Mouse (Mus musculus): ENCODE results near the gene Zfp750. TPM values are rescaled to one million over a fixed set of nuclear protein-coding genes. Genes with fewer than 3 reads are reported as not detected.

Zfp750 gene
- polyA plus RNA-seq, 1 experiment from 2014 or later: 0.55 TPM

- no peak overlapping the region for H3K9ac ChIP-seq (ENCODE audit: low read length)
- no peak overlapping the region for H3K4me2 ChIP-seq (ENCODE audit: low read depth, low read length)
- peak overlapping the region; percentile 56; the same call in 1 of the 2 replicates for H3K27ac ChIP-seq (ENCODE audit: low read length)
- no peak overlapping the region for H3K4me3 ChIP-seq (ENCODE audit: low read length)
- WGBS: 73% methylated on average over 7 of the region's 7 CpGs
- H3K4me1 ChIP-seq (ENCODE audit: control insufficient read depth, insufficient read depth, low read length): peaks cover 13% of the 10 kb centered on the region
- no peaks in the 10 kb centered on the region for H3K36me3 ChIP-seq (ENCODE audit: control insufficient read depth, insufficient read depth)
- ATAC-seq (replicated peaks; ENCODE audit: extremely low read depth, insufficient read depth, low FRiP score): no peak
- no peaks in the 10 kb centered on the region for H3K9me3 ChIP-seq (replicated peaks; ENCODE audit: control insufficient read depth, low read length)
- H3K27me3 ChIP-seq (ENCODE audit: control insufficient read depth, insufficient read depth, low read length): no peaks in the 10 kb centered on the region
Observed at GRCm38 (mm10) chr11:121544755-121545397, 25.7 kb upstream of the Zfp750 start.

GRCm38 (mm10) chr11:121543922-121544321, 24.8 kb upstream of the Zfp750 start:
- Histone ChIP-seq H3K4me2 (ENCODE audit: low read depth, low read length) (no peak overlapping the region), H3K36me3 (ENCODE audit: control insufficient read depth, insufficient read depth) (no peaks in the 10 kb centered on the region), H3K4me3 (ENCODE audit: low read length) (no peak overlapping the region), H3K27me3 (ENCODE audit: control insufficient read depth, insufficient read depth, low read length) (no peaks in the 10 kb centered on the region), H3K4me1 (ENCODE audit: control insufficient read depth, insufficient read depth, low read length) (0 out of 2 replicates have a peak, but pooled peaks cover 4% of the 10 kb centered on the region), H3K27ac (ENCODE audit: low read length) (no peak overlapping the region), H3K9ac (ENCODE audit: low read length) (no peak overlapping the region), H3K9me3 (replicated peaks; ENCODE audit: control insufficient read depth, low read length) (no peaks in the 10 kb centered on the region)
- ATAC-seq (replicated peaks; ENCODE audit: extremely low read depth, insufficient read depth, low FRiP score): no peak
- 79% methylated on average over 9 of the region's 9 CpGs for WGBS

DNA sequence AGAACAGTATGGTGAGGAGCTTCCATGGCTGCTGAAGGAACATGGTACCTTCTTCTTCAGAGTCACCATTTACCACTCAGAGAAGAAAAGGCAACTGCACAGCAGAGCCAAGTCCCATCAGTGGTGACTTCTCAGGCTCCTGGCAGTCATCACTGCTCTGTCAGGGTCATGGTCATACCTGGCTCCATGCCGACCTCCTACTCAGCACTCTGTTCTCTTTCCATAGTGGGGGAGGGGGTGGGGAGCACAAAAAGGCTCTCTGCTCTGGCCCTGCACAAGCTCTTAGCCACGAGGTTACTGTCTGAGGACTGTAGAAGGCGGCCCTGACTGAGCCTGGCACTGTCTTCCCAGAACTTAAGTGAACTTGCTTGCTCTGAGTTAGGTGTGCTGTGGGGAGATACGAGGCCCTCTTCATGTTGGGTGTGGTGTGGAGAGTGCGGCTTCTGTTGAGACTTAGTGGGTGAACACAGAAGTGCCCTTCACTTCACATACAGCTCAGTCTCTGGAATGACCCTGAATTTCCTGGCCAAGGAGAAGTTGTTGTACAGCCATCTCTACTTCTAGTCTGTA, 24.2 kb upstream of the Zfp750 start:
- Histone ChIP-seq H3K9ac (ENCODE audit: low read length) (no peak overlapping the region), H3K4me3 (ENCODE audit: low read length) (no peak overlapping the region), H3K4me2 (ENCODE audit: low read depth, low read length) (no peak overlapping the region), H3K27me3 (ENCODE audit: control insufficient read depth, insufficient read depth, low read length) (no peaks in the 10 kb centered on the region), H3K4me1 (ENCODE audit: control insufficient read depth, insufficient read depth, low read length) (0 out of 2 replicates have a peak, but pooled peaks cover 4% of the 10 kb centered on the region), H3K9me3 (replicated peaks; ENCODE audit: control insufficient read depth, low read length) (no peaks in the 10 kb centered on the region), H3K27ac (ENCODE audit: low read length) (no peak overlapping the region), H3K36me3 (ENCODE audit: control insufficient read depth, insufficient read depth) (no peaks in the 10 kb centered on the region)
- ATAC-seq (replicated peaks; ENCODE audit: extremely low read depth, insufficient read depth, low FRiP score): no peak
- 78% methylated on average over 5 of the region's 5 CpGs for WGBS

- WGBS: 84% methylated on average over 4 of the region's 4 CpGs
- 0 out of 2 replicates have a peak, but pooled peaks cover 4% of the 10 kb centered on the region for H3K4me1 ChIP-seq (ENCODE audit: control insufficient read depth, insufficient read depth, low read length)
Observed at GRCm38 (mm10) chr11:121542471-121542870, 23.3 kb upstream of the Zfp750 start.

DNA sequence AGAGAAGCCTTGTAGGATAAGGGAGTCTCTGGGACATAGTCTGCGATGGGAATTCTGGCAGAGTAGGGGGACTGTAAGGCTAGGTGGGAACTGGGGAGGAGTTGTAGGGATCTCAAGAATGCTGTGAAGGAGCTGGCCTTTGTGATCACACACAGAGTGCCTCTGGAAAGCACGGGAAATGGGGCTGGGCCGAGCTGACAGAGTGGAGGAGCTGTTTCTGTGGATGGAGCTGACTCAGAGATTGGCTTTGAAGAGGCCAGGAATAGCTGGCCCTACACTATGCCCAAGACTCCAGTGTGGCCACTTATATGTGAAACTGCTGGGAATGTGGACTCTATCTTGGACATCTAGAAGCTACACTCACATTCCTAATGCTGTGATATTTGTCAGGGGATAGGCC, 17.4 kb upstream of the Zfp750 start:
- no peak overlapping the region for H3K4me2 ChIP-seq (ENCODE audit: low read depth, low read length)
- peaks cover 4% of the 10 kb centered on the region; the same call in 1 of the 2 replicates for H3K4me1 ChIP-seq (ENCODE audit: control insufficient read depth, insufficient read depth, low read length)
- H3K27ac ChIP-seq (ENCODE audit: low read length): no peak overlapping the region
- no peaks in the 10 kb centered on the region for H3K36me3 ChIP-seq (ENCODE audit: control insufficient read depth, insufficient read depth)
- no peaks in the 10 kb centered on the region for H3K9me3 ChIP-seq (replicated peaks; ENCODE audit: control insufficient read depth, low read length)
- H3K4me3 ChIP-seq (ENCODE audit: low read length): no peak overlapping the region
- ATAC-seq (replicated peaks; ENCODE audit: extremely low read depth, insufficient read depth, low FRiP score): no peak
- no peak overlapping the region for H3K9ac ChIP-seq (ENCODE audit: low read length)
- H3K27me3 ChIP-seq (ENCODE audit: control insufficient read depth, insufficient read depth, low read length): no peaks in the 10 kb centered on the region
- WGBS: 23% methylated on average over 3 of the region's 3 CpGs

More at GRCm38 (mm10) chr11:121542471-121542870, 23.3 kb upstream of the Zfp750 start:
- no peaks in the 10 kb centered on the region for H3K27me3 ChIP-seq (ENCODE audit: control insufficient read depth, insufficient read depth, low read length)
- ATAC-seq (replicated peaks; ENCODE audit: extremely low read depth, insufficient read depth, low FRiP score): no peak
- H3K9ac ChIP-seq (ENCODE audit: low read length): no peak overlapping the region
- no peak overlapping the region for H3K4me2 ChIP-seq (ENCODE audit: low read depth, low read length)
- H3K4me3 ChIP-seq (ENCODE audit: low read length): no peak overlapping the region
- H3K36me3 ChIP-seq (ENCODE audit: control insufficient read depth, insufficient read depth): no peaks in the 10 kb centered on the region
- no peak overlapping the region for H3K27ac ChIP-seq (ENCODE audit: low read length)
- no peaks in the 10 kb centered on the region for H3K9me3 ChIP-seq (replicated peaks; ENCODE audit: control insufficient read depth, low read length)

- H3K27me3 ChIP-seq (ENCODE audit: control insufficient read depth, insufficient read depth, low read length): no peaks in the 10 kb centered on the region
- H3K27ac ChIP-seq (ENCODE audit: low read length): no peak overlapping the region
- ATAC-seq (replicated peaks; ENCODE audit: extremely low read depth, insufficient read depth, low FRiP score): no peak
- no peak overlapping the region for H3K9ac ChIP-seq (ENCODE audit: low read length)
- 85% methylated on average over 3 of the region's 3 CpGs for WGBS
- H3K4me3 ChIP-seq (ENCODE audit: low read length): no peak overlapping the region
- H3K9me3 ChIP-seq (replicated peaks; ENCODE audit: control insufficient read depth, low read length): no peaks in the 10 kb centered on the region
- H3K4me1 ChIP-seq (ENCODE audit: control insufficient read depth, insufficient read depth, low read length): no peaks in the 10 kb centered on the region
- H3K36me3 ChIP-seq (ENCODE audit: control insufficient read depth, insufficient read depth): no peaks in the 10 kb centered on the region
- H3K4me2 ChIP-seq (ENCODE audit: low read depth, low read length): no peak overlapping the region
Observed at GRCm38 (mm10) chr11:121529747-121530146, 10.6 kb upstream of the Zfp750 start.

- Histone ChIP-seq H3K4me1 (ENCODE audit: control insufficient read depth, insufficient read depth, low read length) (0 out of 2 replicates have a peak, but pooled peaks cover 2% of the 10 kb centered on the region), H3K9me3 (replicated peaks; ENCODE audit: control insufficient read depth, low read length) (no peaks in the 10 kb centered on the region), H3K9ac (ENCODE audit: low read length) (no peak overlapping the region), H3K4me2 (ENCODE audit: low read depth, low read length) (no peak overlapping the region), H3K27me3 (ENCODE audit: control insufficient read depth, insufficient read depth, low read length) (no peaks in the 10 kb centered on the region), H3K4me3 (ENCODE audit: low read length) (no peak overlapping the region), H3K27ac (ENCODE audit: low read length) (no peak overlapping the region), H3K36me3 (ENCODE audit: control insufficient read depth, insufficient read depth) (no peaks in the 10 kb centered on the region)
- 87% methylated on average over 7 of the region's 7 CpGs for WGBS
- no peak for ATAC-seq (replicated peaks; ENCODE audit: extremely low read depth, insufficient read depth, low FRiP score)
Observed at GRCm38 (mm10) chr11:121524191-121524590, 5.1 kb upstream of the Zfp750 start.

GRCm38 (mm10) chr11:121522156-121522762, 3.1 kb upstream of the Zfp750 start:
- WGBS: 78% methylated on average over 4 of the region's 4 CpGs
- 0 out of 2 replicates have a peak, but pooled peaks cover 9% of the 10 kb centered on the region for H3K4me1 ChIP-seq (ENCODE audit: control insufficient read depth, insufficient read depth, low read length)
- ATAC-seq (replicated peaks; ENCODE audit: extremely low read depth, insufficient read depth, low FRiP score): no peak
- H3K9ac ChIP-seq (ENCODE audit: low read length): no peak overlapping the region
- H3K27ac ChIP-seq (ENCODE audit: low read length): no peak overlapping the region
- no peak overlapping the region for H3K4me3 ChIP-seq (ENCODE audit: low read length)
- H3K4me2 ChIP-seq (ENCODE audit: low read depth, low read length): no peak overlapping the region
- H3K36me3 ChIP-seq (ENCODE audit: control insufficient read depth, insufficient read depth): no peaks in the 10 kb centered on the region
- no peaks in the 10 kb centered on the region for H3K27me3 ChIP-seq (ENCODE audit: control insufficient read depth, insufficient read depth, low read length)
- no peaks in the 10 kb centered on the region for H3K9me3 ChIP-seq (replicated peaks; ENCODE audit: control insufficient read depth, low read length)

DNA sequence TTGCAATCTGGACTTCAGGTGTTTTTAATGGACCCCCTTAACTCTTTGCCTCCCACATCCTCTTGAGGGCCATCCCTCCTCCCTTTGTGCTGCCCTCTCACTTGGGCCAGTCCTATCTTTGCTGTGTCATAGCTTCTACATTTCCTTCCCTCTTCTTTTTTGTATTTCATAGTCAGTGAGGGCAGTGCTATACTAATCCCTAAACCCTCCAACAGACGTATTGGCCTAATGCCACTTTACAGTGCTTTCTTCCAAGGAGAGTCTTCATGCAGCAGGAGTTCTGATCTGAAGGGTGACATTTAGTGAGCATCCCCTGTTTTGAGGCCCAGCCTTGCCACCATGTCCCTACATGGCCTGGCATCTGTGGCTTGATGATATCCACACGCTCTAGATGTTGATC, 1.6 kb upstream of the Zfp750 start:
- Histone ChIP-seq H3K36me3 (ENCODE audit: control insufficient read depth, insufficient read depth) (no peaks in the 10 kb centered on the region), H3K9me3 (replicated peaks; ENCODE audit: control insufficient read depth, low read length) (no peaks in the 10 kb centered on the region), H3K9ac (ENCODE audit: low read length) (no peak overlapping the region), H3K4me2 (ENCODE audit: low read depth, low read length) (no peak overlapping the region), H3K27me3 (ENCODE audit: control insufficient read depth, insufficient read depth, low read length) (no peaks in the 10 kb centered on the region), H3K4me1 (ENCODE audit: control insufficient read depth, insufficient read depth, low read length) (0 out of 2 replicates have a peak, but pooled peaks cover 9% of the 10 kb centered on the region), H3K4me3 (ENCODE audit: low read length) (no peak overlapping the region), H3K27ac (ENCODE audit: low read length) (no peak overlapping the region)
- WGBS: 77% methylated on average over 2 of the region's 2 CpGs
- ATAC-seq (replicated peaks; ENCODE audit: extremely low read depth, insufficient read depth, low FRiP score): no peak
